Mouse (Mus musculus) gastrocnemius, postnatal 14 days (tissue): ENCODE data around the gene Plcd1. TPM values are rescaled to one million over a fixed set of nuclear protein-coding genes. Genes with fewer than 3 reads are reported as not detected.

Experiments used
- DNase-seq: peaks from one replicate; pipeline ENCODE4 v3.0.0; 2021; ENCODE audit warnings: mixed read lengths
- intact Hi-C: fragments of 180-260 bp; cut with DNase I; formaldehyde crosslinking; loops from one replicate; pipeline ENCODE4 v1.15.1; 2025; ENCODE audit warnings: low total_unique reads
- long read RNA-seq, 2 experiments: library from polyadenylated mRNA; stranded (forward); transcript quantifications; one replicate each; pipeline ENCODE4 v2.0.0; 2021
- total RNA-seq, 2 experiments: library from RNA; stranded (reverse); gene quantifications; 2 replicates each; pipeline ENCODE4 v1.2.3; 2021

The Plcd1 gene
- 10 to 100 TPM; 11.6 to 11.7 TPM for total RNA-seq
- long read RNA-seq, experiment 1, transcript Plcd1-201 (15 exons, 2,657 nt), result major isoform, 21 of 29 reads
- long read RNA-seq, experiment 1, partial matches to known transcripts, result 2 of 29 reads
- long read RNA-seq, experiment 1, other reads (novel, unspliced or antisense), result 4 of 29 reads
- long read RNA-seq, experiment 2, transcript Plcd1-201 (15 exons, 2,657 nt), result major isoform, 25 of 31 reads
- long read RNA-seq, experiment 2, partial matches to known transcripts, result 3 of 31 reads
- long read RNA-seq, experiment 2, other reads (novel, unspliced or antisense), result 3 of 31 reads

- intact Hi-C loops, result no loop called here
- DNase-seq, result peak; percentile 97
Measured at GRCm38 (mm10) chr9:119093419-119094295, at the start of gene Plcd1. TSS of gene Plcd1 (minus strand) at chr9:119093502.

DNA sequence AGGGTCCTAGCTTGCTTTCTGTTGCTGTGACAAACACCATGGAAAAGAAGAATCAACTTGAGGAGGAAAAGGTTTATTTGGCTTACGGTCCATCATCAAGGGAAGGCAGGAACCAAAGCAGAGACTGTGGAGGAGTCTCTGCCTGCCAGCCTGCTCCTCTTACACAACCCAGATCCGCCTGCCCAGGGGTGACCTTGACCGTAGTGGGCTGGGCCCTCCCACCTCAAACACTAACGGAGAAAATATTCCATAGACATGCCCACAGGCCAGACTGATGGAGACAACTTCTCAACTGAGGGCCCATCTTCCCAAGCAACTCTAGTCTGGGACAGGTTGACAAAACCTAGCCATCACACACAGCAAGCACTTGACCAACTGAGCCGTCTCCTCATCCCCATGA lies 48.8 kb upstream of the Plcd1 start:
- intact Hi-C loops, result no loop called here
- DNase-seq, result no peak

- intact Hi-C loops, result no loop called here
- no peak for DNase-seq
Measured at GRCm38 (mm10) chr9:119138836-119139235, 45.5 kb upstream of the Plcd1 start.

DNA sequence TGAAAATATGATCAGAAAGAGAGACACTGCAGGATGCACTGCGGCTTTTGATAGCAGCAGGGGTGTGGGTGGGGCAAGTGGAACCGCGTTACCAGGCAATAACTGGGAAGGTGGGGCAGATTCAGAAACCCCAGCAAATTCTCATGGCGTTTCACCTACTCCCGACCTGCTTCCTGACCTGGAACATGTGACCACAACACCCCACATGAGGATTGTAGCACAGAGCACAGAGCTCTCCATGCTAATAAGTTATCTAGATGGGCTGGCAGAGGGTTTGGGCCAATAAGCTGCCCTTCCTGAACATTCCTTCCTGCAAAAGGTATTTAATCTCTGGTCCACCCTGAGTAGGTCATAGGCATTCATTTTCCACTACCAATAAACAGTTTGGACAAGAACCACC lies 37.4 kb upstream of the Plcd1 start:
- no peak for DNase-seq
- intact Hi-C loops, result no loop called here

DNA sequence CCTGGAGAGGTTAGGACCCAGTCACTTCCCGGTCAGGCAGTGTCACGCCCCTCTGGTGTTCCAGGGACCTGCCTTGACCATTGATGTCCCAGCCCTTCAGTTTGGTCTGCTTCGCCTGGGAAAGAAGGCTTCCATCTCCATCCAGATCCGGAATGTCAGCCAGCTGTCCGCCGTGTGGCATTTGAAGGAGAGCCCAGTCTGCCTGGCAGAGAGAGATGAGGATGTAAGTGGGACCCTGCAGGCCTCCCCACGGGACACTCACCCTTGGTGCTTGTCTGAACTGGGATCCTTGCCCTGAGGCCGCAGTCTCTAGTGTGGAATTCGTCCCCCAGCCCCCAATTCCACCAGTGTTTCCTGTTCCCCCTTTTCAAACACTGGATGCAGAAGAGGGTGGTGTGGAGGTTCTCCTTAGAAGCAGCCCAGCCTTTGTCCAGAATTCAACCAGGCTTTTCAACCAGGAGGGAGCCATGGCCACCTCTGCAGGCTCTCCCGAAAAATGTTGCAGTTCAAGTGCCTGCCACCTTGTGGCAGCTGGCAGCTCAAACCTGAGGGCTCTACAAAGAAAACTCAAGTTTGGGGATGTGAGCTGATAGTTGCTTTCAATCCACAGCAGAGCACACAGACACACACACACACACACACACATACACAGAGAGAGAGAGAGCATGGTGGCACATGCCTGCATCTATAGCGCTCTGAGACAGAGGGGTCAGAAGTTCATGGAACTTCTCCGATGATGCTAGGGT lies 35.3 kb upstream of the Plcd1 start:
- intact Hi-C loops, result no loop called here
- DNase-seq, result no peak

GRCm38 (mm10) chr9:119122596-119123369 lies 29.5 kb upstream of the Plcd1 start:
- intact Hi-C loops, result no loop called here
- DNase-seq, result no peak

GRCm38 (mm10) chr9:119120168-119120560 lies 26.9 kb upstream of the Plcd1 start:
- no peak for DNase-seq
- intact Hi-C loops, result no loop called here

DNA sequence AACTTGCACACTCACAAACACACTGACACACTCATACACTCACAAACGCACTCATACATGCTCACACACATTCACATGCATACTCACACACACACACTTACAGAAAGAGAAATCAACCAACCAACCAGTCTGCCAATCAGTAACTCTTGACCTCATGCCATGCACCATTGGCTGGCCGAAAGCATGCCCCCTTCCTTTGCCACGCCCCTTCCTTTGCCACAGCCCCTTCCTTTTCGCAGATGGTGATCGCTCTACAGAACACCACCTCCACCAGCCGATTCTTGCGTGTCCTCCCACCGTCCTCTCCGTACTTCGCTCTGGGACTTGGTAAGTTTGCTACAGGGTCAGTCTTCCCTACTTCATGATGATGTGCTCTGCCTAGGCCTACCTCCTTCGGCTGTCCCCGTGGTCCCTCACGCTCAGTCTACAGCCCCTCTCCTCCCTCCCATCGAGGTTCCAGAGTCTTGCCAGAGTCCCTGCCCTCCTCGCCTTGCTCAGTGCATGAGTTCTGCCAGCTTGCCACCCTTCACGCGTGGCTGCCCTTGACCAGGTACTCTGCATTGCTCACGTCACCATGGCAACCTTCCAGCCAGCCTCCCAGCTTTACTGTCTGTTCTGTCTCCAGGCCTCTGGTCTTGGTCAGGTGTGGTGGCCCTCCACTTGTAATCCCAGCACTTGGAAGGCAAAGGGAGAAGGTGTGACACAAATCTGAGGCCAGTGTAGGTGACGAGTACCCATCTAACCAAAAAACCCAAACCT lies 26.3 kb upstream of the Plcd1 start:
- no peak for DNase-seq
- intact Hi-C loops, result no loop called here

GRCm38 (mm10) chr9:119114911-119115310 lies 21.6 kb upstream of the Plcd1 start:
- no peak for DNase-seq
- intact Hi-C loops, result no loop called here

DNA sequence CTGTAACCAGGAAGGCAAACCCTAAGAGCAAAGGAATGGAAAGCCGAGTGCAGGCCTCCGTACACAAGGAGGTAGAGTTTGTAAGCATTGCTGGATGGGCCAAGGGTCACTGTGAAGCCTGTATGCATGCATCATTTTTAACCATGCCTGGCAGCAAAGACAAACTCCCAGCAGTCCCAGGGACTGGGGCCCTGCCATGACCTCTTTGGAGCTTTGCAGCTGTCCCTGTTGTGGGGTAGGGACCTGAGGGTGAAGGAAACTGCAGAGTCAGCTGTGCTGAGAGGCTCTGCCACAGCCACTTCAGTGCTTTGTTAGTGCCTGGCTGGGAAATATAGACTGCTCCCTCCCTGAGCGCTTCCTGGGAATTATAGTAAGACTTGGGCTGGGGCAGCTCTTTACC lies 17.3 kb upstream of the Plcd1 start:
- DNase-seq, result peak; percentile 68
- intact Hi-C loops, result no loop called here

DNA sequence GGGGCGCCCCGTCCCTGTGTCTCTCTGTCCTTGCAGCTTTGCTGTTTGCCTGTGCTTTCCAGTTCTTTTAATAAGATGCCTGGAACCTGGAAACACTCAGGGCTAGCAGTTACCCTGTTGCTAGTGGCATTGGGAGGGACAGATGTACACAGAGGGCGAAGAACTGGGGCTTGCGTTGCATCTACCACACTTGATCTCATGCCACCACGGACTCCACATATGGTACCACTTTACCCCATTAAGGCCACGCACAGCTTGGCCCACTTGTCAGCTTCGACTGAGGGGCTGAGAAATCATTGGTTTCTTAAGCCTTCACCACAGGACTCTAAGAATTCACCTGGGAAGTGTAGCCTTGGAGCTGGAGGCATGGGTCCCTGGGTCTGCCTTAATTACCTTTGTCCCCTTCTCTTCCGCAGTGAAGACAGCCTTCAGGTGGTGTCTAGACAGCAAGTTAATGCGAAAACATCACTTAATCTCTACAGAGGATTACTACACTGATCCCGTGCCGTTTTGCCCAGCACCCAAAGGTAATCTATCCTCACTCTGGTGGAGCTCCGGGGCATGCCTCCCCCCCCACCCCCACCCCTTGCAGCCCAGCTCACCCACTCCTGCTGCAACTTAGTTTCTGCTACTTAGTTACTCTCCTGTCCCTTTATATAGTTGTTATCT lies 16.5 kb upstream of the Plcd1 start:
- intact Hi-C loops, result loop anchor here (10.0 kb wide), 1 partner anchor 85 kb away; no protein-coding TSS in a partner anchor
- DNase-seq, result no peak

DNA sequence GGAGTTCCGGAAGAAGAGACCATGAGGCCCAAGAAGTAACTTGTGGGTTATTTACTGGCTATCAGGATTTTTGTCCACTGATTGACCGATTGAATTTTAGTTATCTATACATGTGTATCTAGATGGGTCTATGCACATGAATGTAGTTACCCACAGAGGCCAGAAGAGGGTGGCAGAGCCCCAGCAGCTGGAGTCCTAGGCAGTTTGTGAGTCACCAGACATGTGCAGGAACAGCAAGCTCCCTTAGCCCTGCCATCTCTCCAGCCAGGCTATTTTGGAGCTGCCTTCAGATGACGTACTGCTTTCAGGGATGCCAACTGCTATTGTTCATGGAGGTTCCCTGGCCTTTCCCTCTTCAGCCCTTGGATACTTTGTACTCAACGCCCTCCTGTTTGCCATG lies 14.3 kb upstream of the Plcd1 start:
- peak; percentile 49 for DNase-seq
- intact Hi-C loops, result loop anchor here (10.0 kb wide), 1 partner anchor 87 kb away; no protein-coding TSS in a partner anchor

DNA sequence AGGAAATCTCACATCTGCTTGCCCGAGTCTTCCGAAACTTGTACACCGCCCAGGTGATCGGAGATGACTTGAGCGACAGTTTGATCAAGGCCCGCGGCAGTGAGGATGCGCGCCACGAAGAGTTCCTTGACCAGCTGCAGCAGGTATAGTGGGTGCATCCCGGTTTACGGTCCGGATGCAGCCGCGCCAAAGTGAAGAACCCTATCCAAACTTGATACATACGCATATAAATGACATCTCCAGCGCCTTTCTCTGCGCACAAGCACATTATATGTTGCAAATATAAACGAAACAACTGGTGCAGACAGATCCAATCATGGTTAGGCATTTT lies 9.4 kb upstream of the Plcd1 start:
- DNase-seq, result no peak
- intact Hi-C loops, result loop anchor here (10.0 kb wide), 1 partner anchor 92 kb away; no protein-coding TSS in a partner anchor

DNA sequence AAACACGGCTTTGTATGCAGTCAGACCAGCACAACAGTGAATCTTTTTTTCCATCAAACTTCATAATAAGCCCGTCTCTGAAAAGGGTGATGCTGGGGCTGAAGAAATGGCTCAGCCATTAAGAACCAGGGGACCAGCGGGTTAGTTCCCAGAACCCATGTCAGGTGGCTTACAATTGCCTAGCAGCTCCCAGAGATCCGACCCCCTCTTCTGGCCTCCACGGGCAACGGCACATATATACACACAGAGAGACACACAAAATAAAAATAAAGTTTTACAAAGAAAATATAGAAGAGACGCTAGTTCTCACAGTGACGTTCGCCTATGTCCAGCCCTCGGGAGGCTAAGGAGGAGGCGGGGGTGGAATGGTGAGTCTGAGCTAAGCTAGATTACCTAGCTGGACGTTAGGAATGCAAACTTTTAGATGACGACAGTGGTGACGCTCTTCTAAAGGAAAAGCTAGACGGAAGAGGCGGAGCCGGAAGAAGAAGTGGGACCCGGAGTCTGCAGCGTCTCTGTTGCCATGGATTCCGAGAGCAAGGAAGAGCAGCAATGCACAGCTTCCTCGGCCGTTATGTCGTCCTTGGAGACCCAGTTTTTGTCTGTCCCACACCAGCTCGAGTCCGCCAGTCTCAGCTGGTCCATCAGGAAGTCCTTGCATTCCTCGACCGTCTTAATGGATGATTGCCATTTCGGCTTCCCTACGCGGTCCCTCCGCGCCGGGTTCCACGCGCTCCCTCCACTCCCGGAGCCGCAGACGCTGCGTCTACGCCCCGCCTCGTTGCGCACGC lies 8.9 kb upstream of the Plcd1 start, which contains the start of gene Dlec1:
TSS of gene Dlec1 (plus strand) at position 487 of the 791 bp plus-strand sequence.
- intact Hi-C loops, result loop anchor here (10.0 kb wide), 1 partner anchor 93 kb away; no protein-coding TSS in a partner anchor

GRCm38 (mm10) chr9:119100177-119100898 lies 7.0 kb upstream of the Plcd1 start:
- peak; percentile 38 for DNase-seq
- intact Hi-C loops, result loop anchor here (10.0 kb wide), 1 partner anchor 94 kb away; no protein-coding TSS in a partner anchor

More for the DNA sequence above, 8.9 kb upstream of the Plcd1 start, which contains the start of gene Dlec1:
- peak; percentile 49 for DNase-seq

- DNase-seq, result no peak
Measured at GRCm38 (mm10) chr9:119094462-119095109, 1.3 kb upstream of the Plcd1 start.

More at GRCm38 (mm10) chr9:119094462-119095109, 1.3 kb upstream of the Plcd1 start:
- intact Hi-C loops, result no loop called here
